ENCODE assay signal across 8 mouse cellular contexts in genomic region chr10:40247166-40247716, GRCm38 (mm10). TPM values are rescaled to one million over a fixed set of nuclear protein-coding genes. Genes with fewer than 3 reads are reported as not detected.
DNase-seq lines count a peak whose midpoint lies in the region; ATAC-seq and TF ChIP-seq lines count a peak whose summit lies in the region.

No protein-coding gene starts in this region.

- TF ChIP-seq EP300 in heart, adult 2 months (IDR thresholded peaks at IDR 0.05; ENCODE audit: insufficient read depth, low read depth, low read length): no peak
- TF ChIP-seq EP300 in stomach, postnatal 0 days (optimal IDR thresholded peaks at IDR 0.05): no peak

- no peaks in the 10 kb centered on the region for H3K27me3 ChIP-seq in heart, adult 2 months (ENCODE audit: control insufficient read depth, insufficient read depth, low read length)
- no peaks in the 10 kb centered on the region for H3K27me3 ChIP-seq in thymus, adult 2 months (ENCODE audit: control insufficient read depth, insufficient read depth, low read length)
- no peaks in the 10 kb centered on the region for H3K27me3 ChIP-seq in limb, embryonic 13.5 days
- no peaks in the 10 kb centered on the region for H3K27me3 ChIP-seq in stomach, postnatal 0 days (ENCODE audit: control insufficient read depth, insufficient read depth, low read length)

- H3K4me2 ChIP-seq in limb, embryonic 13.5 days (replicated peaks): peak overlapping the region; percentile 77
- H3K4me2 ChIP-seq in stomach, postnatal 0 days (replicated peaks; ENCODE audit: low read depth): peak overlapping the region; percentile 84

- intact Hi-C loops in heart, adult 2 months (cut with DNase I): loop anchor here (1.0 kb wide), 1 partner anchor 10 kb away; no protein-coding TSS in a partner anchor
- intact Hi-C loops in heart, postnatal 10 days (cut with DNase I): no loop called here
- intact Hi-C loops in gastrocnemius, postnatal 36 days (cut with DNase I): no loop called here

- peak overlapping the region; percentile 72 for H3K4me3 ChIP-seq in heart, adult 2 months
- H3K4me3 ChIP-seq in thymus, adult 2 months (ENCODE audit: control insufficient read depth, insufficient read depth, low read length): peak overlapping the region; percentile 99
- peak overlapping the region; percentile 78 for H3K4me3 ChIP-seq in limb, embryonic 13.5 days
- peak overlapping the region; percentile 77 for H3K4me3 ChIP-seq in stomach, postnatal 0 days (ENCODE audit: low read depth, low read length)

- no peak for TF ChIP-seq POLR2A in heart, adult 2 months (IDR thresholded peaks at IDR 0.05; ENCODE audit: insufficient read depth, low read depth, low read length)
- TF ChIP-seq POLR2A in thymus, adult 2 months (IDR thresholded peaks at IDR 0.05; ENCODE audit: control insufficient read depth, extremely low read depth, insufficient read depth, low read length, poor library complexity): no peak

- H3K4me1 ChIP-seq in heart, adult 2 months (ENCODE audit: control insufficient read depth, insufficient read depth, low read length): peaks cover 4% of the 10 kb centered on the region; the same call in 1 of the 2 replicates
- peaks cover 5% of the 10 kb centered on the region for H3K4me1 ChIP-seq in thymus, adult 2 months (replicated peaks; ENCODE audit: control insufficient read depth, insufficient read depth, low read length)
- 0 out of 2 replicates have a peak, but pooled peaks cover 7% of the 10 kb centered on the region for H3K4me1 ChIP-seq in limb, embryonic 13.5 days
- H3K4me1 ChIP-seq in stomach, postnatal 0 days (replicated peaks; ENCODE audit: control insufficient read depth, insufficient read depth): 0 out of 2 replicates have a peak, but pooled peaks cover 2% of the 10 kb centered on the region

- H3K36me3 ChIP-seq in heart, adult 2 months (ENCODE audit: control insufficient read depth, insufficient read depth, low read length): no peaks in the 10 kb centered on the region
- peaks cover 36% of the 10 kb centered on the region for H3K36me3 ChIP-seq in thymus, adult 2 months (ENCODE audit: control insufficient read depth, insufficient read depth, low read length)
- peaks cover 67% of the 10 kb centered on the region for H3K36me3 ChIP-seq in limb, embryonic 13.5 days
- H3K36me3 ChIP-seq in stomach, postnatal 0 days (ENCODE audit: control insufficient read depth, insufficient read depth, low read length): peaks cover 19% of the 10 kb centered on the region; the same call in 1 of the 2 replicates

- 35% methylated on average over 11 of the region's 11 CpGs for WGBS in heart, adult 2 months
- WGBS in thymus, adult 2 months: 22% methylated on average over 11 of the region's 11 CpGs
- 30% methylated on average over 11 of the region's 11 CpGs for WGBS in limb, embryonic 13.5 days
- 25% methylated on average over 11 of the region's 11 CpGs for WGBS in stomach, postnatal 0 days

- no peaks in the 10 kb centered on the region for H3K9me3 ChIP-seq in limb, embryonic 13.5 days
- no peaks in the 10 kb centered on the region for H3K9me3 ChIP-seq in stomach, postnatal 0 days (ENCODE audit: control insufficient read depth, low read length)

- DNase-seq in heart, adult 2 months: no peak
- no peak for DNase-seq in heart, postnatal 10 days
- DNase-seq in thymus, adult 2 months: no peak
- DNase-seq in thymus, postnatal 10 days (ENCODE audit: low spot score in 2 of 2): no peak
- DNase-seq in stomach, postnatal 0 days (ENCODE audit: low spot score): no peak
- DNase-seq in frontal cortex, adult 2 months (ENCODE audit: extremely low spot score in 1 of 2, low spot score in 1 of 2): no peak
- DNase-seq in gastrocnemius, postnatal 36 days: no peak

- no peak for ATAC-seq in limb, embryonic 13.5 days (ENCODE audit: low FRiP score, low read depth)
- no peak for ATAC-seq in stomach, postnatal 0 days (ENCODE audit: low FRiP score, low TSS enrichment)

- peak overlapping the region; percentile 51 for H3K27ac ChIP-seq in heart, adult 2 months
- no peak overlapping the region for H3K27ac ChIP-seq in thymus, adult 2 months (ENCODE audit: control insufficient read depth, insufficient read depth, low read length)
- 0 out of 2 replicates have a peak overlapping the region, but pooled peaks have one; percentile 29 for H3K27ac ChIP-seq in limb, embryonic 13.5 days
- H3K27ac ChIP-seq in stomach, postnatal 0 days (replicated peaks): peak overlapping the region; percentile 81

- no peak for TF ChIP-seq CTCF in heart, adult 2 months (IDR thresholded peaks at IDR 0.05)
- TF ChIP-seq CTCF in thymus, adult 2 months (IDR thresholded peaks at IDR 0.05; ENCODE audit: borderline replicate concordance, control insufficient read depth, extremely low read depth, insufficient read depth, low read length, poor library complexity): no peak
- TF ChIP-seq CTCF in stomach, postnatal 0 days (IDR thresholded peaks at IDR 0.05; ENCODE audit: low read depth): no peak

- no peaks in the 10 kb centered on the region for H3K79me2 ChIP-seq in heart, adult 2 months (replicated peaks; ENCODE audit: control insufficient read depth, insufficient read depth, low read length)

- H3K9ac ChIP-seq in heart, adult 2 months (ENCODE audit: low read depth, low read length): no peak overlapping the region
- H3K9ac ChIP-seq in limb, embryonic 13.5 days: 0 out of 2 replicates have a peak overlapping the region, but pooled peaks have one; percentile 5
- H3K9ac ChIP-seq in stomach, postnatal 0 days (ENCODE audit: low read length): peak overlapping the region; percentile 79

RNA-seq across cellular contexts. Expression of gene Rpf2, which starts 0.4 kb away (rescaled TPM):
- 10 to 100 TPM in 1 of 2 experiments, 1 to 10 TPM in 1; 9.4 to 12.4 TPM for total RNA-seq in heart, adult 2 months (2021)
- 2.5 and 5.4 TPM in 2 replicates for polyA plus RNA-seq in heart, adult 2 months (2012; rRNA removed)
- total RNA-seq in heart, postnatal 10 days (2021): 10 to 100 TPM; 16.1 to 17.2 TPM
- polyA plus RNA-seq in thymus, adult 2 months (2012; rRNA removed): 3.0 and 3.9 TPM in 2 replicates
- 65.9 and 71.8 TPM in 2 replicates for polyA plus RNA-seq in limb, embryonic 13.5 days (2015; fragmentation: Nextera tagmentation; extraction: Ambion mirVana)
- polyA plus RNA-seq in stomach, postnatal 0 days (2015; fragmentation: Nextera tagmentation; extraction: Ambion mirVana): 31.5 and 33.6 TPM in 2 replicates
- polyA plus RNA-seq in frontal cortex, adult 2 months (2012; rRNA removed): 19.1 and 20.5 TPM in 2 replicates
- 10 to 100 TPM; 14.1 to 16.4 TPM for total RNA-seq in gastrocnemius, postnatal 36 days (2021)

RNA-seq across cellular contexts. Expression of gene Gtf3c6, which starts 10.7 kb away (rescaled TPM):
- total RNA-seq in heart, adult 2 months (2021): 10 to 100 TPM; 21.0 to 23.9 TPM
- polyA plus RNA-seq in heart, adult 2 months (2012; rRNA removed): 10.5 and 17.4 TPM in 2 replicates
- total RNA-seq in heart, postnatal 10 days (2021): 10 to 100 TPM; 30.4 to 31.5 TPM
- polyA plus RNA-seq in thymus, adult 2 months (2012; rRNA removed): 8.5 and 9.3 TPM in 2 replicates
- 113 and 114 TPM in 2 replicates for polyA plus RNA-seq in limb, embryonic 13.5 days (2015; fragmentation: Nextera tagmentation; extraction: Ambion mirVana)
- 54.6 and 54.9 TPM in 2 replicates for polyA plus RNA-seq in stomach, postnatal 0 days (2015; fragmentation: Nextera tagmentation; extraction: Ambion mirVana)
- polyA plus RNA-seq in frontal cortex, adult 2 months (2012; rRNA removed): 39.6 and 48.8 TPM in 2 replicates
- total RNA-seq in gastrocnemius, postnatal 36 days (2021): 10 to 100 TPM; 19.2 to 20.1 TPM

RNA-seq across cellular contexts. Expression of gene Amd1, which starts 54.7 kb away (rescaled TPM):
- total RNA-seq in heart, adult 2 months (2021): 100 to 1,000 TPM in 1 of 2 experiments, 10 to 100 TPM in 1; 98.5 to 114 TPM
- polyA plus RNA-seq in heart, adult 2 months (2012; rRNA removed): 26.1 and 83.2 TPM in 2 replicates
- 10 to 100 TPM; 41.9 to 64.2 TPM for total RNA-seq in heart, postnatal 10 days (2021)
- polyA plus RNA-seq in thymus, adult 2 months (2012; rRNA removed): 10.0 and 11.4 TPM in 2 replicates
- polyA plus RNA-seq in limb, embryonic 13.5 days (2015; fragmentation: Nextera tagmentation; extraction: Ambion mirVana): 56.9 and 60.1 TPM in 2 replicates
- 46.9 and 48.0 TPM in 2 replicates for polyA plus RNA-seq in stomach, postnatal 0 days (2015; fragmentation: Nextera tagmentation; extraction: Ambion mirVana)
- polyA plus RNA-seq in frontal cortex, adult 2 months (2012; rRNA removed): 89.3 and 96.4 TPM in 2 replicates
- 100 to 1,000 TPM in 1 of 2 experiments, 10 to 100 TPM in 1; 83.0 to 476 TPM for total RNA-seq in gastrocnemius, postnatal 36 days (2021)
